Mouse (Mus musculus): Measurements from ENCODE around the gene Fgf5.

DNA sequence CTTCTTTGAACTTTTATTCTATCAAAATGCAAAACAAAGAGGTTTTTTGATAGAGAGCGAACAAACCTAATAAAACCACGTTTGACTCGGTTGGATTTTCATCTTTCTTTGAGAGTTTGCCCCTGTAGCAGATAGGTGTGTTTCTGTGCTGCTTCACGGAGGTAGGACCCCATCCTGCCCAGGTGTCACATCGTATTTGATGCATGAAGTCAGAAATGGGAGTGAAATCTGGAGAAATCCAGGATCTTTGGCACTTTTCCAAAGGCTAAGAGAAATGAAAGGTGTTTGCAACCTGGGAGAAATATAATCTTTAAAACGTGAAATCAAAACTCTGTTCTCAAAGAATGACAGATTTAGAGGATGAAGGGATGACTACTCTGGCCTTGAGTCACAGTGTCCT lies 15.5 kb upstream of the Fgf5 start:
- TF ChIP-seq CTCF (IDR thresholded peaks at IDR 0.05; ENCODE audit: low read depth), result no peak
- TF ChIP-seq EP300 (IDR thresholded peaks at IDR 0.05; ENCODE audit: low read depth), result no peak

Data from liver, embryonic 14.5 days (tissue).